Mouse (Mus musculus) embryonic facial prominence, embryonic 12.5 days (tissue): ENCODE data around the gene Igfbp1. TPM values are rescaled to one million over a fixed set of nuclear protein-coding genes. Genes with fewer than 3 reads are reported as not detected.

ENCODE experiments used
- ATAC-seq: fragments of 200-750 bp; cut with Nextera tagmentation; 2 replicates; pipeline ENCODE4 v1.8.0; 2017; ENCODE audit not compliant: insufficient number of reproducible peaks, insufficient read depth, low FRiP score, low TSS enrichment
- H3K27ac ChIP-seq: fragments of 300-500 bp; sonication (generic); 2 replicates; pipeline ENCODE4 v1.5.1; 2016; ENCODE audit warnings: mild to moderate bottlenecking
- H3K27me3 ChIP-seq: fragments of 300-500 bp; sonication (generic); 2 replicates; pipeline ENCODE4 v1.6.1; 2016; ENCODE audit warnings: mild to moderate bottlenecking, moderate library complexity
- H3K36me3 ChIP-seq: fragments of 300-500 bp; sonication (generic); 2 replicates; pipeline ENCODE4 v1.6.1; 2016; ENCODE audit warnings: mild to moderate bottlenecking
- H3K4me1 ChIP-seq: fragments of 300-500 bp; sonication (generic); 2 replicates; pipeline ENCODE4 v1.6.1; 2016
- H3K4me2 ChIP-seq: fragments of 300-500 bp; sonication (generic); replicated peaks from 2 replicates; pipeline ENCODE4 v1.6.1; 2016; ENCODE audit warnings: mild to moderate bottlenecking, moderate library complexity
- H3K4me3 ChIP-seq: fragments of 300-500 bp; sonication (generic); 2 replicates; pipeline ENCODE4 v1.5.1; 2016; ENCODE audit warnings: mild to moderate bottlenecking
- H3K9ac ChIP-seq: fragments of 300-500 bp; sonication (generic); 2 replicates; pipeline ENCODE4 v1.6.1; 2016; ENCODE audit warnings: mild to moderate bottlenecking, moderate library complexity
- H3K9me3 ChIP-seq: fragments of 300-500 bp; sonication (generic); 2 replicates; pipeline ENCODE4 v1.6.1; 2016; ENCODE audit warnings: mild to moderate bottlenecking, moderate library complexity
- WGBS: fragments of 180-500 bp; shearing (Covaris S2); methylation state at CpG from one replicate; pipeline ENCODE4 v1.1.7; 2016; 5-methylcytosine and 5-hydroxymethylcytosine counted together
- polyA plus RNA-seq: library from polyadenylated mRNA; unstranded; fragments of >200 nt; fragmentation: Nextera tagmentation; extraction: Ambion mirVana; gene quantifications from 2 replicates; pipeline ENCODE4 v1.2.1, GENCODE M21; 2016

The Igfbp1 gene
- 0.96 and 1.1 TPM in 2 replicates for polyA plus RNA-seq

DNA sequence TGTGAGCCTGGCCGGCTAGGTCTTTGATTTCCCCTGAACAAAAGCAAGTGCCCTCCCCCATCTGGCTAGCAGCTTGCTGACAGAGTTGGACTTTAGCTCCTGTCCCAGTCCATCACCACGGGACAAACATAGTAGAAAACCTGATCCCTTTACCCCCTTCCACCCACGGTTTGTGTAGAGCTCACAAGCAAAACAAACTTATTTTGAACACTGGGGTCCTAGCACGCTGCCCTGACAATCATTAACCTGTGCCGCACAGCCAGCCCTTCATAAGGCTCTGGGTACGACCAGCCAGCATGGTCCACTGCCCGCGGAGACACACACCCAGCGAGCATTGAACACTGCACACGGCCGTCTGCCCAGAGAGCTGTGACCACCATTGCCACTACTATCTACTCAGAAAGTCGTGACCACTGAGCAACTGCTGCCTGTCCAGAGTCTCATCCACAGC lies at the start of gene Igfbp1:
TSS of gene Igfbp1 (plus strand) at position 292 of the 451 bp plus-strand sequence.
- Histone ChIP-seq H3K36me3 (no peaks in the 10 kb centered on the region), H3K27me3 (0 out of 2 replicates have a peak, but pooled peaks cover 7% of the 10 kb centered on the region), H3K27ac (no peak within 1 kb of the TSS), H3K9ac (no peak within 1 kb of the TSS), H3K4me2 (no peak within 1 kb of the TSS), H3K4me1 (no peaks in the 10 kb centered on the region), H3K4me3 (no peak within 1 kb of the TSS), H3K9me3 (no peaks in the 10 kb centered on the region)
- WGBS, result 53% methylated on average over 12 of the region's 12 CpGs
- ATAC-seq, result no peak

DNA sequence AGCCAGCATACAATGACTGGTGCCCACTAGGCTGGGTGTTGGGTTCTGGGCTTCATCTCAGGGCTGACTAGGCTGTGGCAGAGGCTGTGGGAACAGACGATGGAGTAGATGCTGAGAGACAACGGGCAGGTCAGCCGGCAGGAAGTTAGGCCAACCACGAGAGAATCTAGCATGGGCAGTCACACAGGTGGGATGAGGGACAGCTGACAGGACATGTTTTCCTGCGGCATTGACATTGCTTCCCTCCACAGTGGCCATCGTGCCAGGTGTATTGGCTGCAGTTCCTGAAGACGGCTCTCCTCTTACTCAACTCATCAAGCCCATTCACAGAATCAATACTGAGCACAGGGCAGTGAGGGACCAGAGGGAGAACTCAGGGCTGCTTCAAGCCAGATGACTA lies 49.6 kb upstream of the Igfbp1 start:
- no peak for ATAC-seq

DNA sequence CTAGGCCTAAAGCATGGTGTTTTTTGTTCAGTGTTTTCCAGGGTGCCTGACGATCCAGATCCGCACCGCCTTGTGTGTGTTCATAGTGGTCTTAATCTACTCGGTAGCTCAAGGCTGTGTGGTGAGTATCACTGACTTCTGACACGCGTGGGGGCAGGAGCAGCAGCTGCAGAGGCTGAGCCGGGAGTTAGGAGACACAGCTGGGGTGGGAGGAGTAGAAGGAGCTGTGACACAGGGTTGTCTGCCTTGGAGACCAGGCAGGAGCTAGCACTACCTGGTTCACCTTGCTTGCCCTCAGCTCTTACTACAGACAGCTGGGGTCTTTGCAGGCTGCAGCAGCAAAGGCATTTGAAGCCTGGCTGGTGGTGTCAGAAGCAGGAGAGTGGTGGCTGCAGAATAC lies 48.1 kb upstream of the Igfbp1 start:
- Histone ChIP-seq H3K9ac (no peak overlapping the region; the same call in 1 of the 2 replicates), H3K27me3 (no peaks in the 10 kb centered on the region), H3K4me1 (no peaks in the 10 kb centered on the region), H3K9me3 (no peaks in the 10 kb centered on the region), H3K4me2 (no peak overlapping the region), H3K4me3 (no peak overlapping the region), H3K36me3 (no peaks in the 10 kb centered on the region), H3K27ac (no peak overlapping the region)
- 67% methylated on average over 7 of the region's 7 CpGs for WGBS
- no peak for ATAC-seq

More for the DNA sequence above, 49.6 kb upstream of the Igfbp1 start:
- H3K4me1 ChIP-seq, result no peaks in the 10 kb centered on the region
- H3K9ac ChIP-seq, result no peak overlapping the region
- no peaks in the 10 kb centered on the region for H3K9me3 ChIP-seq
- 82% methylated on average over 7 of the region's 7 CpGs for WGBS
- no peak overlapping the region for H3K4me3 ChIP-seq
- H3K36me3 ChIP-seq, result no peaks in the 10 kb centered on the region
- H3K27me3 ChIP-seq, result no peaks in the 10 kb centered on the region
- no peak overlapping the region for H3K27ac ChIP-seq
- H3K4me2 ChIP-seq, result no peak overlapping the region

DNA sequence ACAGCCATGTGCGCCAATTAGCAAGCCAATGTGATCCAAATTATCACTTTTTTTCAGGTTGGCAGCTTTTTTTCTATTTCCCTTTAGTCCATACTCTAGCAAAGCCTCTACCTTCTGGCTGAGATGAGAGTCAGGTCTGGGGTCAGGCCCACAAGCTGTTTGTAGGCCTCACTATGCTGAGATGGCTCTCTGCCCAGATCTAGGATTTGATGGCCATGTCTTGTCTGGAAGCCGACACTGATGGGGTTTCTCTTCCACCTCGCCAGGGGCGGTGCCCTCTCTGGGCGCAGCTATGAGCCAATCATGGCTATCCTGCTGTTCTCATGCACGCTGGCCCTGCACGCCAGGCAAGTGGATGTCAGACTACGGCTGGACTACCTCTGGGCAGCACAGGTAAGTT lies 47.1 kb upstream of the Igfbp1 start:
- no peak for ATAC-seq
- H3K27ac ChIP-seq, result no peak overlapping the region
- H3K9ac ChIP-seq, result no peak overlapping the region
- H3K36me3 ChIP-seq, result no peaks in the 10 kb centered on the region
- no peak overlapping the region for H3K4me3 ChIP-seq
- WGBS, result 93% methylated on average over 8 of the region's 8 CpGs
- H3K9me3 ChIP-seq, result no peaks in the 10 kb centered on the region
- H3K27me3 ChIP-seq, result no peaks in the 10 kb centered on the region
- H3K4me1 ChIP-seq, result no peaks in the 10 kb centered on the region
- no peak overlapping the region for H3K4me2 ChIP-seq

DNA sequence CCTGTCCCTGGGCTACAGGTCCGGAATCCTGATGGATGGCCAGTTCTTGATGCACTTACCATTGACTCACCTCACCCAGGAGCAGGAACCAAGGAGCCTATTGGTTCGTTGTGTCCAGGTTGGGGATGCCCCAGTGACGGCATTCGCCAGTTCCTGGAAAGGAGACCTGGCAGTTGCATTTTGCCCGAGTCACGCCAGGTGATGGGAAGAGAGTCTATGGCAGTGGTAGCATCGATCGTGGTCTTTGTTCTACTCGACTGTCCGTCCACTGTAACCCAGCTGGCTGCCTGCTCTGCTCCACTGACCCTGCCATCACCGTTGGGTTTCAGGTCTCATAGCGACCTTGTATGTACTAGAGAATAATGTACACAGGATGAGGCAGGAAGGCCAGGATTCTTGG lies 45.2 kb upstream of the Igfbp1 start:
- Histone ChIP-seq H3K4me1 (no peaks in the 10 kb centered on the region), H3K27me3 (no peaks in the 10 kb centered on the region)
- WGBS, result 94% methylated on average over 12 of the region's 12 CpGs

DNA sequence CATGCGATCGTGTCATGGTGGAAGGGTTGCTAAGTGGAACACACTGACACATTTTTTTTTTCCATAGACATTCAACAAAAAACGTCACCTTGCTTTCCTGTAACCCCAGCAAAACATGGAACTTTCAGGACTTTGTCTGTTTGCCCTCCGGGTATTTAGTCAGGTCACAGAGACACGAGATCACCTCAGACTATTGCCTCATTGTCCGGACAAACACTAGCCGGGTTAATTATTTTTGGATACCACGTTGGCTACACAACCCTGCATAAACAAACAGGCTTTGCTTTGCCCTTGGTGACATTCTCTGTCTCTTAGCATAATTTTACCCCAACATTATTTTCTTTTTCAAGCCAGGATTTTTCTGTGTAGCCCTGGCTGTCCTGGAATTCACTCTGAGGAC lies 44.5 kb upstream of the Igfbp1 start:
- ATAC-seq, result no peak
- no peak overlapping the region for H3K4me2 ChIP-seq
- no peaks in the 10 kb centered on the region for H3K4me1 ChIP-seq
- 71% methylated on average over 8 of the region's 8 CpGs for WGBS
- H3K9ac ChIP-seq, result no peak overlapping the region
- H3K27me3 ChIP-seq, result no peaks in the 10 kb centered on the region
- no peak overlapping the region for H3K4me3 ChIP-seq
- H3K9me3 ChIP-seq, result no peaks in the 10 kb centered on the region
- H3K36me3 ChIP-seq, result no peaks in the 10 kb centered on the region
- no peak overlapping the region for H3K27ac ChIP-seq

More for the DNA sequence above, 45.2 kb upstream of the Igfbp1 start:
- Histone ChIP-seq H3K4me2 (no peak overlapping the region), H3K9me3 (no peaks in the 10 kb centered on the region), H3K4me3 (no peak overlapping the region), H3K27ac (no peak overlapping the region), H3K9ac (no peak overlapping the region), H3K36me3 (no peaks in the 10 kb centered on the region)
- ATAC-seq, result no peak

DNA sequence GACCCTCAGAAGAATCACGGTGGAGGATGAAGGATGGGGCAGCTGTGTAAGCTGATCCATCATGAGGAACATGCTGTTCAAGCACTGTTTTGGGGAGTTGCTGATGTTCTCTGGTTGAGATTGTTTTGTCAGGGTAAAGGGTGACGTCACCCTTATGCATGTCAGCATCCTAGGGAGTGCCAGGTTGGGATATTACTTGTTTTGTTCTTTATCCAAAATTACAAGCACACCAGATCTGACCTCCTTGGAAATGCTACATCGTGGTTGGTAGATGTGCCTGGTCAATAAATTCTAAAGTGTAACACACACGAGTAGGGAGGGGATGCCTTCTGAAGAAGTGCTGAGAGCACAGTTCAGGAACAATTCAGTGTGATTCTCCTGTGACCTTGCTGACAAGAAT lies 41.2 kb upstream of the Igfbp1 start:
- Histone ChIP-seq H3K36me3 (no peaks in the 10 kb centered on the region), H3K4me2 (no peak overlapping the region), H3K27ac (no peak overlapping the region), H3K4me1 (peaks cover 11% of the 10 kb centered on the region; the same call in 1 of the 2 replicates), H3K9ac (no peak overlapping the region), H3K4me3 (no peak overlapping the region), H3K9me3 (no peaks in the 10 kb centered on the region), H3K27me3 (no peaks in the 10 kb centered on the region)
- ATAC-seq, result no peak
- WGBS, result 73% methylated on average over 4 of the region's 4 CpGs

DNA sequence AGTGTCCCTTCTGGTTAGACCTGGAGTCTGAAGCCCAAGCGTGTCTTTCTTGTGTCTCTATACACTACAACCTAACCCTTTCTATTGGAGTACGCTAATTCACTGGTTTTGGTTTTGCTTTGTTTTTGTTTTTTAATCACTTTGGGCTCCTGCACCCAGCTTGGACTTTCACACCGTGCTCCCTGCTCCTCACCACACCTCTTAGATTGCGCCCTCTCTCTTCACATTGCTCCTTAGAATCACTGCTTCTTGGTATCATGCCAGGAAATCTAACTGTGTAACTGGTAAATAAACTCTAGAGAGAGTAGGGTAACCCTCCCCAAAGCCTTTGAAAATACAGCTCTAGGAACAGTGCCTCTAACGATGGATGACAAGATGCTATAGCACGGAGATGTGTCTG lies 39.4 kb upstream of the Igfbp1 start:
- H3K27me3 ChIP-seq, result no peaks in the 10 kb centered on the region
- H3K4me2 ChIP-seq, result no peak overlapping the region
- no peak overlapping the region for H3K27ac ChIP-seq
- peaks cover 11% of the 10 kb centered on the region; the same call in 1 of the 2 replicates for H3K4me1 ChIP-seq
- no peak overlapping the region for H3K4me3 ChIP-seq
- no peaks in the 10 kb centered on the region for H3K36me3 ChIP-seq
- H3K9me3 ChIP-seq, result no peaks in the 10 kb centered on the region
- 87% methylated on average over 6 of the region's 6 CpGs for WGBS
- ATAC-seq, result no peak
- no peak overlapping the region for H3K9ac ChIP-seq

DNA sequence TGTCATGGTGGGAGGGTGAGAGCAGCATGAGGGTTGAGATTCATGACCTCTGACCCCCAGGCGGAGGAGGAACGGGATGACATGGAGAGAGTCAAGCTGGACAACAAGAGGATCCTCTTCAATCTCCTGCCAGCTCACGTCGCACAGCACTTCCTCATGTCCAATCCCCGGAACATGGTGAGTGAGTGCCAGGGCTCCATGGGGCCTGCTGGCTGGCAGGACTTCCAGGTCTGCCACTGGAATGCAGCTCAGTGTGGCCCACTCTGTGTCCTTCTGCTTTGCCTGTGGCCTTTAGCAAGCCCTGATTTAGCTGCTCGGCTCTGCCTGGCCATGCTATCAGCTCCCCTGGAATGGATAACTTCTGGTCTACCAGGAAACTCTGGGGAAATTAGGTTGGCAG lies 37.4 kb upstream of the Igfbp1 start:
- no peaks in the 10 kb centered on the region for H3K27me3 ChIP-seq
- H3K27ac ChIP-seq, result no peak overlapping the region
- H3K4me1 ChIP-seq, result peaks cover 11% of the 10 kb centered on the region; the same call in 1 of the 2 replicates
- H3K9ac ChIP-seq, result no peak overlapping the region
- no peaks in the 10 kb centered on the region for H3K36me3 ChIP-seq
- no peak for ATAC-seq
- no peaks in the 10 kb centered on the region for H3K9me3 ChIP-seq
- H3K4me3 ChIP-seq, result no peak overlapping the region
- H3K4me2 ChIP-seq, result no peak overlapping the region
- WGBS, result 72% methylated on average over 6 of the region's 6 CpGs

DNA sequence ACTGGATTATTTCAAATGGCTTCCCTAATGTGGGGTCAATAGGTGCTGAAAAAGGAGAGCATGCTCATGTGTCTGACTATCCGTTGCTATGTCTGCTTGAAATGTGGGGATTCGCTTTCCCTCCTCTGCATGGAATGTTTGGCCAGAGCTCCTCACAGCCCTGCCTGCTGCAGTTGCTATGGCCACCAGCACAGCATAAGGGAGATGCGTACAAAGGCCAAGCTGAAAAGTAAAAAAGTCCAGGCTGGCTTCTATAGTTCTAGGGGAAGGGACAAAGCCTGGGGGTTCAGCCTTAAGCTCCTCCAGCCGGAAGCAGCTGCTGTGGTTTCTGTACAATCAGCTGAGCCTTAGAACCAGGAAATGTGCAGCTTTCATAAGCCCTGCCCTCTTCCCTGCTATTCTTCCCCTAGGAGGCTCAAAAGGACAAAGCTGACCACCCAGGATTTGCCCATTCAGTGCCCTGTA lies 36.9 kb upstream of the Igfbp1 start:
- H3K27ac ChIP-seq, result peak overlapping the region; percentile 47
- ATAC-seq, result peak; percentile 58

DNA sequence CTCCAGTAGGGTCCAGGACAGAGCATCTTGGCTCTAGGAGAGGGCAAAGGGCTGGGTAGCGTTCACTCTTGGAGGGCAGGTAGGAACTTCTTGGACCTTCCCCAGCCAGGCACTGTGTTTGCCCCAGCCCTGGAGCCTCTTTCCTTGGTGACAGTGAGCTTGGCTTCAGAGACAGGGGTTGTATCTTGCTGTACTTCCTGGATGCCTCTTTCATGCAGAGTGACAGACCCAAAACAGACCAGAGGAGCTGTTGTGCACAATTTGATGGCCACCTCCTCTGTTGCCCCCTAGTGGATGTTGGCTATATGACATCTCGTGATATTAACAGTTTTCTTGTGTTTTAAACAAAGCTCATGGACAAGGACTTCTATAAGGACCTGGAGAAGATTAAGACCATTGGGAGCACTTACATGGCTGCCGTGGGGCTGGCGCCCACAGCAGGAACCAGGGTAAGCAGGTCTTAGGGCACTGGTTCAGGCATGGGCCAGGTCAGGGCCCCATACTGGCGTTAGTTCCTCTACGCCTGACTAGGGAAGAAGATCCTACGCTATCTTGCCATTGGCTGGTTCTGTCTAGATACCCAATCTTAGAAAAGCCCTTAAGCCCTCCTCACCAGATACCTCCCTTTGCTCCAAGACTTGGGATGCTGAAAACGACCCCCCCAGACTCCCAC lies 35.9 kb upstream of the Igfbp1 start:
- Histone ChIP-seq H3K9me3 (no peaks in the 10 kb centered on the region), H3K27me3 (no peaks in the 10 kb centered on the region), H3K4me3 (no peak overlapping the region), H3K27ac (no peak overlapping the region), H3K4me1 (peaks cover 11% of the 10 kb centered on the region; the same call in 1 of the 2 replicates), H3K4me2 (no peak overlapping the region), H3K36me3 (no peaks in the 10 kb centered on the region), H3K9ac (no peak overlapping the region)
- 0 out of 2 replicates have a peak, but pooled peaks have one; percentile 18 for ATAC-seq
- 75% methylated on average over 8 of the region's 8 CpGs for WGBS

More for the DNA sequence above, 36.9 kb upstream of the Igfbp1 start:
- Histone ChIP-seq H3K27me3 (no peaks in the 10 kb centered on the region), H3K4me1 (peaks cover 11% of the 10 kb centered on the region; the same call in 1 of the 2 replicates), H3K4me3 (no peak overlapping the region), H3K4me2 (no peak overlapping the region), H3K9ac (no peak overlapping the region), H3K36me3 (no peaks in the 10 kb centered on the region), H3K9me3 (no peaks in the 10 kb centered on the region)
- 60% methylated on average over 4 of the region's 4 CpGs for WGBS

DNA sequence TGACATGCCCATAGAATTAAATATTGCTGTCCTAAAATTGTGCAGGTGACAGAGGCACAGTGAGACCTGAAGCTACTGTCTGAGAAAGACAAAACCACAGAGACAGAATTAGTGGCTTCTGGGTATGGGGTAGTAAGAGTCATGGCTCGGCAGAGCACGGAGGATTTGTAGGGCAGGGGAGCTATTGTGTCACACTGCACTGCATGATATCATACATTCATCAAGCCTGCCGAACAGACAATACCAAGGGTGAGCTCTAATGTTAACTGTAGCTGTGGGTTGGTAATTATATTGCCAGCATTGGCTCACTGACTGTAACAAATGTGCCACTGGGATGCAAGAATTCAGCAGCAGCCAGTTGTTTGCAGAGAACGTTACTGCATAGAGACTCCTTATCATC lies 33.2 kb upstream of the Igfbp1 start:
- Histone ChIP-seq H3K9ac (no peak overlapping the region), H3K4me3 (no peak overlapping the region), H3K36me3 (no peaks in the 10 kb centered on the region), H3K27me3 (no peaks in the 10 kb centered on the region), H3K27ac (no peak overlapping the region), H3K4me1 (peaks cover 11% of the 10 kb centered on the region; the same call in 1 of the 2 replicates), H3K4me2 (no peak overlapping the region), H3K9me3 (no peaks in the 10 kb centered on the region)
- WGBS, result 80% methylated on average over 4 of the region's 4 CpGs
- no peak for ATAC-seq
